Mouse (Mus musculus) G1E (cell line): ENCODE measurements around the gene Lipe.

Experiments
- CTCF ChIP-seq: IDR thresholded peaks from 2 replicates; pipeline ENCODE4 v1.5.1; 2012; ENCODE audit warnings: low read depth, low read length, inconsistent platforms, mixed read lengths
- GATA1 ChIP-seq: IDR thresholded peaks from 2 replicates; pipeline ENCODE4 v1.6.1; 2012; ENCODE audit warnings: borderline replicate concordance, low read length, inconsistent platforms, mixed read lengths
- POLR2AphosphoS5 ChIP-seq: IDR thresholded peaks from 2 replicates; pipeline ENCODE4 v1.6.1; 2012; ENCODE audit warnings: low read depth, low read length, inconsistent platforms; ENCODE audit not compliant: insufficient replicate concordance
- TAL1 ChIP-seq: conservative IDR thresholded peaks from 2 replicates; pipeline ENCODE4 v1.6.1; 2012; ENCODE audit warnings: low read depth, low read length, inconsistent platforms, mixed read lengths

- TF ChIP-seq CTCF (no peak), POLR2AphosphoS5 (no peak), TAL1 (no peak), GATA1 (no peak)
Measured at GRCm38 (mm10) chr7:25440816-25441153, 42.3 kb upstream of the Lipe start.
